Mouse (Mus musculus): ENCODE measurements around the gene Dgkz. TPM values are rescaled to one million over a fixed set of nuclear protein-coding genes. Genes with fewer than 3 reads are reported as not detected.

The Dgkz gene
- polyA plus RNA-seq, 1 experiment: 252 TPM

GRCm38 (mm10) chr2:91932160-91932711 lies 43.4 kb downstream of the Dgkz start, which contains the start of gene Mdk:
TSS of gene Mdk (minus strand) at chr2:91932297.
- 23% methylated on average over 16 of the region's 16 CpGs for WGBS
- TF ChIP-seq POLR2A (IDR thresholded peaks at IDR 0.05; ENCODE audit: borderline replicate concordance, extremely low read depth, low read depth, low read length): no peak
- TF ChIP-seq CTCF (IDR thresholded peaks at IDR 0.05; ENCODE audit: insufficient read depth, low read length): no peak
- Histone ChIP-seq H3K4me3 (replicated peaks; ENCODE audit: extremely low read depth, low read depth, low read length) (peak within 1 kb of the TSS; percentile 30), H3K4me1 (ENCODE audit: control insufficient read depth, insufficient read depth, low read length) (peaks cover 11% of the 10 kb centered on the region)
- DNase-seq: no peak

GRCm38 (mm10) chr2:91931328-91932159 lies 44.1 kb downstream of the Dgkz start:
- peak overlapping the region; percentile 30 for H3K4me3 ChIP-seq (replicated peaks; ENCODE audit: extremely low read depth, low read depth, low read length)
- TF ChIP-seq POLR2A (IDR thresholded peaks at IDR 0.05; ENCODE audit: borderline replicate concordance, extremely low read depth, low read depth, low read length): no peak
- no peak for TF ChIP-seq CTCF (IDR thresholded peaks at IDR 0.05; ENCODE audit: insufficient read depth, low read length)
- no peak for DNase-seq
- 27% methylated on average over 46 of the region's 50 CpGs for WGBS
- peaks cover 11% of the 10 kb centered on the region for H3K4me1 ChIP-seq (ENCODE audit: control insufficient read depth, insufficient read depth, low read length)

- 39% methylated on average over 23 of the region's 23 CpGs for WGBS
- TF ChIP-seq POLR2A (IDR thresholded peaks at IDR 0.05; ENCODE audit: borderline replicate concordance, extremely low read depth, low read depth, low read length) (no peak), CTCF (IDR thresholded peaks at IDR 0.05; ENCODE audit: insufficient read depth, low read length) (no peak)
- Histone ChIP-seq H3K4me1 (ENCODE audit: control insufficient read depth, insufficient read depth, low read length) (peaks cover 11% of the 10 kb centered on the region), H3K4me3 (replicated peaks; ENCODE audit: extremely low read depth, low read depth, low read length) (no peak overlapping the region)
- no peak for DNase-seq
These were observed 44.8 kb downstream of the Dgkz start for GRCm38 (mm10) chr2:91930761-91931291.

GRCm38 (mm10) chr2:91929936-91930335 lies 45.7 kb downstream of the Dgkz start:
- no peak overlapping the region for H3K4me3 ChIP-seq (replicated peaks; ENCODE audit: extremely low read depth, low read depth, low read length)
- WGBS: 15% methylated on average over 12 of the region's 12 CpGs
- TF ChIP-seq POLR2A (IDR thresholded peaks at IDR 0.05; ENCODE audit: borderline replicate concordance, extremely low read depth, low read depth, low read length) (no peak), CTCF (IDR thresholded peaks at IDR 0.05; ENCODE audit: insufficient read depth, low read length) (peak; percentile 76)
- DNase-seq: no peak
- H3K4me1 ChIP-seq (ENCODE audit: control insufficient read depth, insufficient read depth, low read length): peaks cover 11% of the 10 kb centered on the region

GRCm38 (mm10) chr2:91929455-91929854 lies 46.2 kb downstream of the Dgkz start:
- no peak overlapping the region for H3K4me3 ChIP-seq (replicated peaks; ENCODE audit: extremely low read depth, low read depth, low read length)
- peaks cover 11% of the 10 kb centered on the region for H3K4me1 ChIP-seq (ENCODE audit: control insufficient read depth, insufficient read depth, low read length)
- 75% methylated on average over 3 of the region's 3 CpGs for WGBS
- TF ChIP-seq POLR2A (IDR thresholded peaks at IDR 0.05; ENCODE audit: borderline replicate concordance, extremely low read depth, low read depth, low read length) (no peak), CTCF (IDR thresholded peaks at IDR 0.05; ENCODE audit: insufficient read depth, low read length) (no peak)
- DNase-seq: no peak

GRCm38 (mm10) chr2:91928534-91929350 lies 46.9 kb downstream of the Dgkz start:
- DNase-seq: no peak
- Histone ChIP-seq H3K4me3 (replicated peaks; ENCODE audit: extremely low read depth, low read depth, low read length) (no peak overlapping the region), H3K4me1 (ENCODE audit: control insufficient read depth, insufficient read depth, low read length) (peaks cover 11% of the 10 kb centered on the region)
- no peak for TF ChIP-seq POLR2A (IDR thresholded peaks at IDR 0.05; ENCODE audit: borderline replicate concordance, extremely low read depth, low read depth, low read length)
- TF ChIP-seq CTCF (IDR thresholded peaks at IDR 0.05; ENCODE audit: insufficient read depth, low read length): no peak
- 74% methylated on average over 23 of the region's 23 CpGs for WGBS

GRCm38 (mm10) chr2:91927826-91928533 lies 47.7 kb downstream of the Dgkz start:
- H3K4me3 ChIP-seq (replicated peaks; ENCODE audit: extremely low read depth, low read depth, low read length): no peak overlapping the region
- 43% methylated on average over 34 of the region's 34 CpGs for WGBS
- peak; percentile 74 for DNase-seq

GRCm38 (mm10) chr2:91926949-91927348 lies 48.7 kb downstream of the Dgkz start, which contains the start of gene Chrm4:
TSS of gene Chrm4 (plus strand) at chr2:91927249.
- no peak for TF ChIP-seq POLR2A (IDR thresholded peaks at IDR 0.05; ENCODE audit: borderline replicate concordance, extremely low read depth, low read depth, low read length)
- TF ChIP-seq CTCF (IDR thresholded peaks at IDR 0.05; ENCODE audit: insufficient read depth, low read length): no peak
- H3K4me3 ChIP-seq (replicated peaks; ENCODE audit: extremely low read depth, low read depth, low read length): no peak within 1 kb of the TSS
- H3K4me1 ChIP-seq (ENCODE audit: control insufficient read depth, insufficient read depth, low read length): peaks cover 21% of the 10 kb centered on the region
- WGBS: 75% methylated on average over 3 of the region's 3 CpGs
- DNase-seq: no peak

More at GRCm38 (mm10) chr2:91927826-91928533, 47.7 kb downstream of the Dgkz start:
- H3K4me1 ChIP-seq (ENCODE audit: control insufficient read depth, insufficient read depth, low read length): peaks cover 17% of the 10 kb centered on the region
- TF ChIP-seq POLR2A (IDR thresholded peaks at IDR 0.05; ENCODE audit: borderline replicate concordance, extremely low read depth, low read depth, low read length) (no peak), CTCF (IDR thresholded peaks at IDR 0.05; ENCODE audit: insufficient read depth, low read length) (peak; percentile 57)
